ENCODE assay signal across 19 mouse cellular contexts in genomic region chr15:92364592-92364991, GRCm38 (mm10). TPM values are rescaled to one million over a fixed set of nuclear protein-coding genes. Genes with fewer than 3 reads are reported as not detected.
"Had no signal": no experiment of that assay in that cellular context is flagged by ENCODE, and none has a peak within 500 bp of the region (broad histone marks: within the 10 kb centered on the region; RNA-seq: fewer than 3 reads in every experiment).

No protein-coding gene starts in this region.

- H3K4me1 ChIP-seq: limb, embryonic 12.5 days; limb, embryonic 15.5 days; midbrain, embryonic 12.5 days; midbrain, embryonic 15.5 days; neural tube, embryonic 12.5 days; neural tube, embryonic 15.5 days had no signal

- H3K4me3 ChIP-seq: limb, embryonic 12.5 days; limb, embryonic 15.5 days; midbrain, embryonic 12.5 days; midbrain, embryonic 15.5 days; neural tube, embryonic 12.5 days; neural tube, embryonic 15.5 days had no signal

- H3K27ac ChIP-seq: limb, embryonic 12.5 days; limb, embryonic 15.5 days; liver, embryonic 14.5 days; macrophage; midbrain, embryonic 12.5 days; midbrain, embryonic 15.5 days; neural tube, embryonic 12.5 days; neural tube, embryonic 15.5 days; stomach, postnatal 0 days had no signal

- ATAC-seq: liver, postnatal 0 days; lung, postnatal 0 days; midbrain, embryonic 15.5 days had no signal

- H3K27me3 ChIP-seq: limb, embryonic 15.5 days; midbrain, embryonic 12.5 days; midbrain, embryonic 15.5 days; neural tube, embryonic 12.5 days; neural tube, embryonic 15.5 days had no signal

- DNase-seq: liver, postnatal 0 days; right cerebral cortex, adult 18-20 months; right cerebral cortex, postnatal 14 days; thymus, adult 2 months; thymus, postnatal 14 days; thymus, postnatal 4 days had no signal

- H3K36me3 ChIP-seq: limb, embryonic 12.5 days; limb, embryonic 15.5 days; midbrain, embryonic 12.5 days; midbrain, embryonic 15.5 days; neural tube, embryonic 12.5 days; neural tube, embryonic 15.5 days had no signal

- H3K4me2 ChIP-seq: limb, embryonic 12.5 days; limb, embryonic 15.5 days; liver, embryonic 11.5 days; lung, embryonic 14.5 days; midbrain, embryonic 12.5 days; midbrain, embryonic 15.5 days; neural tube, embryonic 12.5 days; neural tube, embryonic 15.5 days had no signal

- H3K9me3 ChIP-seq: limb, embryonic 12.5 days; limb, embryonic 15.5 days; midbrain, embryonic 12.5 days; midbrain, embryonic 15.5 days; neural tube, embryonic 12.5 days; neural tube, embryonic 15.5 days had no signal

- H3K9ac ChIP-seq: limb, embryonic 12.5 days; limb, embryonic 15.5 days; liver, embryonic 14.5 days; liver, postnatal 0 days; lung, embryonic 14.5 days; midbrain, embryonic 12.5 days; midbrain, embryonic 15.5 days; neural tube, embryonic 12.5 days; neural tube, embryonic 15.5 days had no signal

RNA-seq across cellular contexts. Expression of gene Pdzrn4, which starts 32.1 kb away (rescaled TPM):
- total RNA-seq: megakaryocyte, adult 5-6 weeks had no signal
- polyA plus RNA-seq: liver, embryonic 14.5 days; liver, postnatal 0 days; macrophage had no signal
